Mouse (Mus musculus) left cerebral cortex, adult 9 months (tissue): Measurements from ENCODE around the gene Tmem39b.

Source experiments
- DNase-seq, 2 experiments: peaks; one replicate each; pipeline ENCODE4 v3.0.0; 2022; ENCODE audit warnings: low spot score in 2 of 2

Gene Tmem39b

DNA sequence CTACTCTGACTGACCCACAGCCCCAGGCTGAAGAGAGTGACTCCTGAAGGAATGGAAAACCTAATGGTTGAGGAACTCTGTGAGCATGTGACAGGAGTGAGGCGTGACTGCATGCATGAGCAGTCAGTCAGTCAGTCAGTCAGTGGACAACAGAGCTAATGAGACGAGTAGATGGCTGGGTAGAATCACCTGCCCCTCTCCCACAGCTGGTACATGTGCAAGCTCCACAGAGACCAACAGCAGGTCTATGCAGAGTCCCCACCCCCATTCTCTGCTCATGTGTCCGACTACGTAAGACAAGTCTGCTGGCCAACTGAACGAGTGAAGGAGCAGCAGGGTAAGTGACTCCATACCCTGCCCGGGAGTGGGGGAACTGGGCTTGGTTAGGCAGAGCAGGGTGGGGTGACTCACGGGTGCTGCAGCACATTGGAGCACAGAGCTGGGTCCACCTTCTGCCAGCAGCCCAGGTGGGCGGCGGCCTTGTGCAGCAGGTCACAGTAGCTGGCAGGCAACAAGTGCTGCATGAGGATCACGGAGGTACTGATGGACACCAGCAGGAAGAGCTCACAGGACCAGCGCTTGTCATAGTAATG lies 12.6 kb downstream of the Tmem39b start:
- no peak for DNase-seq

DNA sequence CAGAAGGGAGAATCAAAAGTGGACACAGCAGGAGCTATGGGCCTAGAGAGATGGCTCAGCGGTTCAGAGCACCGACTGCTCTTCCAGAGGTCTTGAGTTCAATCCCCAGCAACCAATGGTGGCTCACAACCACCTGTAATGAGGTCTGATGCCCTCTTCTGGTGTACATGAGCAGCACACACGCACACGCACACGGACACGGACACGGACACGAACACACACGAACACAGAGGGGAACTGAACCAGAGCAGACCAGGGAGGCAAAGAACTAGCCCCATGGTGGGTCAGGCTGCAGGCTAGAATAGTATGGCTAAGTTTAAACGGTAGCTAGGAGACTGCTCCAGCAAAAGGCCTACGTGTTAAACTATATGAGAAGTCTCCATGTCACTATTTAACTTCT lies 14.8 kb downstream of the Tmem39b start:
- DNase-seq, result no peak

DNA sequence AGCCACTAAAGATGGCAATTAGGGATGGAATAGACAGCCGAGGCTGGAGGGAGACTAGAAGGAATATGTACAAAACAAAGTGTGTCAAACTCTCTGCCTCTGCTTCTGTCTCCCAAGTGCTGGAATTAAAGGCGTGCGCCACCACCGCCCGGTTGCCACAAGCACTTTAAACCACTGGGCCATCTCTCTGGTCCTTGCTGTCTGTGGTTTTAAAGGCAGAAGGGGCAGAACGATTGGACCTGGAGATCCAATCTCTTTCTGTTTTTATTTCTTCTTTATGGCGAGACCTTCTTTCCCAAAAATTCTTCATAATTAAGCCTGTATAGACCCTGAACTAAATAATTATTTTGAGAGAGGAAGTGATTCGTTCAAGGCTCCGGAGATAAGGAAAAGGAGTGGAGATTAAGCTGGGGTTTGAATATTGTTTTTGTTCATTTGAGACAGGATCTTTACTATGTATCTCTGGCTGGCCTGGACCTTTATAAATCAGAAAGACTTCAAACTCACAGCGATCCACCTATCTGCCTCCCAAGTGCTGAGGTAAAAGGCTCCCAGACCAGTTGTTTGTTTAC lies 23.7 kb downstream of the Tmem39b start:
- no peak for DNase-seq

DNA sequence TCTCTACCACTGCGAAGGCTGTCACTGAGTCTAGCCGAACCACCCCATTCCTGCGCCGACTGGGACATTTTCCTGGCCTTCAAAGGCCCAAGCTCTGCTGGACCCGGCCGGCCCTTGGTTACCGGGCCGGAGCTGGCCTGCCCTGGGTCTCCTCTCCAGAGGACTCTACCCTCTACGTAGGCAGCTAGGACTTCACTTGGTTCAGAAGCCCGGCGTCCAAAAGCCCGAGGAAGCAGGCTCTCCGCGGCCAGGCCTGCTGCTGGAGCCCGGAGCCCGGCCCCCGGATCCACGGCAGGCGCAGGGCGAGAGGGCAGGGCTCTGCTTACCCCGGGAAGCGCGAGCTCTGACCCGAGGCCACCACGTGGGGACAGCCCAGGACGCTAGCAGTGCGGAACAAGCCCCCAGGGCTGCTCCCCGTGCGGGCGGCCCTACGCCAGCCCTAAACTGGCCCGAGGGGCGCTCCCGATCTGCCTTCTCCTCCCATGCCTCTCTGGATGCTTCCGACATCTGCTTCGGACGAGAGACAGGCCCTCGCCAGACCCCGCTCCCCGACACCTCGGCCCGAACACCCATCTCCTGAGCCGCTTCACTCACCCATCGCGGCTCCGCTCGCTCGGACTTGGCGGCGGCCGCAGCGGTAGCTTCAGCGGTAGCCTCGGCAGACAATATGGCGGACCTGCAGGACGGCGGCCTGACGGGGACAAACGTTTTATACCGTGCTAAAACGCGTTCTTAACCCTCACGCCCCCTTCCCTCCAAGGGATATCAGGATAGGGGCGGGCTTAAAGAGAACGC lies 24.4 kb downstream of the Tmem39b start, which contains the start of gene Kpna6:
TSS of gene Kpna6 (minus strand) at position 685 of the 795 bp plus-strand sequence.
- DNase-seq, result peak; percentile 69 to 90

DNA sequence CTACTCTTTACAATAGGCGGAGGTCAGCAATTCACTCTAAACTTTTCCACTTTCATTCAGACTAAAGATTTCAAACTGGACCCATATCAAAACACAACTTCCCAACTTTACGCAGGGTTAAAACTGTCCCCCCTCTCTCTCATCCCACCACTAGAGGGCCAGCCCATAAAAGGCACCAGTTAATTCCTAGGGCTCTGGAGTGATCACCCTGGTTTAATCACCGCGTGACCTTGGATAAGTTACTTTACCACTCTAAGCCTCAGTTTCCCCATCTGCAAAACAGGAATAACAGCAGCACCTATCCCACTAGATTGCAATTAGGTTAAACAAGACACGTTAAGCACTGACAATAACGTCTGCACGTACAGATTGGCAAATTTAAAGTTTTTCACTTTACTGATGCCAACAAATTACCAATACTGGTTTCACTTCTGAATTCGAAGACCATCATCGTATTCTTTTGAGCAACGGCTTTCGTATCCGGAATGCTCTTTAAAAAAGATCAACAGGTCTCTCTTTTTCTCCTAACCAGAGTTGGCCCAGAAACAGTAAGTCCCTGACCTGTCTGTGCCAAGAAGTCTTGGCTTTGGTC lies 25.1 kb downstream of the Tmem39b start:
- DNase-seq, result peak in 1 of 2 experiments; percentile 38

DNA sequence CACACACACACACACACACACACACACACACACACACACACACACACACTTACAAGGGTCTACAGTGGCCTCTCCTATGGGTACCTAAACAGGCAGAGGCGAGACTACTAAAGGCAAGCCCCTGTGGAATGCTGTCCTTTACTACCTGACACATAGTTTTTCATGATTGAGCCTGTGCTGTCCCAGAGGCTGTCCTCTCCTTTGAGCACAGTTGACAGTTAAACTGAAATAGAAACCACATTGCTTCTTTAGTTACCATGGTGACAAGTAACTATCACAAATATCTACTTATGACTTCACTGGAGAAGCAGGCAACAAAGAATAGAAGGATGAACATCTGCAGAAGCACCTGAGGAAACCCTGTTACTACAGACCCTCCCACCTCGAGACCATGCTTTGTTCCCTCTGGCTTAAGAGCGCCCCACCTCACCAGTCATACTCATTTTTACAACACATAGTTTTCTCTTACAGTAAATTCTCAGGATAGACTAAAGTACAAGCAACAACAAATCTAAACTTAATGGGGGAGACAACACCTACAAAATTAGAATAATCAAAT lies 34.3 kb downstream of the Tmem39b start:
- DNase-seq, result no peak

DNA sequence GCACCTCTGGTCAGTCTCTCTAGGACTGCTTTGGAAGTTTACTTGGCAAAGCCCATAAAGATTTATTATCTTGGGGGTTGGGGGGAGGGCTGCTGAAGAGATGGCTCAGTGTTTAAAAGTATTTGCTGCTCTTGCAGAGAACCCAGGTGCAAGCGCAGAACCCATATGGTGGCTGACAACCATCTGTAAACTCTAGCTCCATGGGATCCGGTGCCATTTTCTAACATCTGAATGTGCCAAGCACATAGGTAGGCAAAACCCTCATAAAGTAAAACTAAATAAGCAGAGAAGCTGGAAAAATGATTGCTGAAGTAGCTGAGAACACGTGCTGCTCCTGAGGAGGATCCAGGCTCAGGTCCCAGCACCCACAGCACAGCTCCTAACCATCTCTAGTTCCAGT lies 35.1 kb downstream of the Tmem39b start:
- DNase-seq, result peak in 1 of 2 experiments; percentile 48

DNA sequence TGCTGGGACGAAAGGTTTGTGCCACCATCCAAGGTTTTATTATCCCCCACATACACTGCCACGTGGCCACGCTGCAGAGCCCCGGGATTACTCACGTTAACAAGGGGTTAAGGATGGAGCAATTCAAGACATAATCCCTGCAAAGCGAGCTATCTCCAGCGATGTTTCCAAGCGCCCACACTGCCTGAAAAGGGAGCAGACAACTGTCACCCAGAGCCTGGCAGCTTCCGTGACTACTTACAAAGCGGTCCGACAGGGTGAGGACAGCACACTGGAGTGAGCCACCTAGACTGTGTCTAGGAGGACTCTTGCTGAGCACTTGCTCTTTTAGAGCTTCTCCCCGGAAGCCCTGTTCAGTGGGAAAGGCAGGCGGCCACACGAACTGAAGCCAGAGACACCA lies 41.9 kb downstream of the Tmem39b start:
- DNase-seq, result no peak

DNA sequence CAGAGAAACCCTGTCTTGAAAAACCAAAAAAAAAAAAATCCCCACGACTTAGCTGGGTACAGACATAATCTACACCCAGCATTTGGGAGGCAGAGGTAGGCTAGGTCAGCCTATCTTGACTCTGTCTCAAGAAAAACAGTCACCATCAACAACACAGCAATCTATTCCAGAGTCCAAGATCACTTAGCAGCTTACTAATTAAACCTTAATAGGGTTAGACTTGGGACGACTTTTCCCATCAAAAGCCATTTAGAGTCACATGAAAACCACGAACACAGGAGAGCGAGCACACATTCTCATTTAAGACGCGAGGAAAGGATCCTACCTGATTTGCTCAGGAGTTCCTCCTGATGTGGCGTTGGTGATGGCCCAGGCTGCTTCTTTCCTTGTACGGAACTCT lies 46.3 kb downstream of the Tmem39b start:
- no peak for DNase-seq

DNA sequence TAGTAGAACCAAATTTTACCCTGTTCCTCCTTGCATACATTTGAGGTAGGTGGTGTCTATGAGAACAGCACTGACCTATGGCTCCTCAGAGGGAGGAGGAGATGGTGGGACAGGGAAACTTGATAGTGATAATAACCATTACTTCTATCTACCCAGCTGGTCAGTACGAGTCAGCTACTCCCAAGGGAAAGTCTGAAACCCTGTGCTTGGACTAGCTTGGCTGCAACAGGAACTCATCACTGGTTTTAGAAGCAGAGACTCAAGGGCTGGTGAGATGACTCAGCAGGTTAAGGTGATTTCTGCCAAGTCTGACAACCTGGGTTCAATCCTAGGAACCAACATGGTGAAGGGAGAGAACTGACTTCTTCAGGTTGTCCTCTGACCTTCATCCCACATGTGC lies 48.0 kb downstream of the Tmem39b start:
- DNase-seq, result no peak

DNA sequence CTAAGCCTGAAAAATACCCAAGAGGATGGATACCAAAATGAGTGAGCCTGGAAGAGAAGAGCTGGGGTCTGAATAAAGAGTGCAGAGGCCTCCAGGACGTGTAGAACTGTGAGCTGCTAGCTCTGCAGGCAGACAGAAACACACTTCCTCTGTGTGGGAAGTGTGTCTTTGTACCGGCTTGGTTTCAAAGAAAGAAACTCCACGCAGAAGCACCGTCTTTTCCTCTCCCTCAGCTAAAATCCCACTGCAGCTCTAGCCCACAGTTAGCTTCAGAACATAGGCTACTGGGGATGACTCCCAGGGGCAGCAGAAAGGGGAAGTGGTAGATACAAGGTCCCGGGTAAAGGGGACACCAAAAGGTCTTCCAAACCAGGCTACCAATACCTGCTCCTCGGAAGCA lies 51.4 kb downstream of the Tmem39b start:
- DNase-seq, result no peak

DNA sequence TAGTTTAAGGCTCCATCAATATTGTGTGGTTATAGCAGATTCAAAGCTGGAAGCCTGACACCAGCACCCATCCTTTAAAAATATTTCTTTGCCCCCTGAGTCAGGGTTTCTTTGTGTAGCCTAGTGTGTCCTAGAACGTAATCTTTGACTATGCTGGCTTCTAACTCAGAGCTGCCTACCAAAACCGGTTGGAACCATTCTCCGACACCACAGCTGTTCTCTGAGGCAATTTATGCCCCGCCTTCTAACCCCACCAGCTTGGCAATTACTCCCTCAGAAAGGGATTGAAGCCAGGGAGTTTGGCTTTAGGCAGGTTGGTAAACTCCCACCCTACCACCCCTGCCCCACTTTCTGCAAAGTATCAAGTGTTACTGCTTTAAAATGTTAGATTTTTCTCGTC lies 54.9 kb downstream of the Tmem39b start:
- DNase-seq, result no peak

DNA sequence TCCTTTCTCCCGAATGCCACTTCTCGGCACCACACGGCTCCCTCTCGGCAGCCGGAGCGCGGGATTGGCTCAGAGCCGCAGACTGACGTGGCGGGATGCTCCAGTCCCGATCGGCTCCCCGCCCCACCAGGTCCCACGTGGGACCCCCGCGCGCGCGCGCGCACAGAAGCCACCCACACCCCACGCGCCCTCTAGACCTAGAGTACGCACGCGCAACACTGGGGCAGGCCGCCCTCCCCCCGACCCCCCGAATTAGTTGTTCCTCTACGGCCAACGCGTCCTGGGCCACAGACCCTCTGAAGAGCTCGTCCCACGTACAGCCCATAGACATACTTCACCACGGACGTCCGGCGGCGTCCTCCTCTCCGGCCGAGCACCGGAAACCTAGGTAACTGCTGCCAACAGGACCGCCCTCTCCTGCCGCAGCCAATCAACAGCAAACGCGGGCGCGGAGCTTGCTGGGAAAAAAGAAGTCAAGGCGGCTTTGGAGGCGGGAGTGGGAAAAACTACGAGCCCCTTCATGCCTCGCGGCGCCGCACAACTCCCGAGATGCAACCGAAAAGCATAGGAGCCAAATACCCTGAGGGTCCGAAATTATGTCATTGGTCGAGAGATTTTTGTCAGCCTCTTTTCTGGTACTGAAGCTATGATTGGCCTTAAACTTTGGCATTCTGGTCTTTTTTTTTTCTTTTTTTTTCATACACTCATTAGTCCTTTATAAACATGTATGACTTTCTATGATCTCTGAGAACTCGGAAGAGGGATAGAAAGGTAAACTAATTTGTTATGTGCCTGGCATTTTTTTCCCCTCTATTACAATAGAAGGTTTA lies 55.8 kb downstream of the Tmem39b start, which contains the start of gene Txlna:
TSS of gene Txlna (minus strand) at position 428 of the 830 bp plus-strand sequence.
- peak; percentile 91 to 98 for DNase-seq

DNA sequence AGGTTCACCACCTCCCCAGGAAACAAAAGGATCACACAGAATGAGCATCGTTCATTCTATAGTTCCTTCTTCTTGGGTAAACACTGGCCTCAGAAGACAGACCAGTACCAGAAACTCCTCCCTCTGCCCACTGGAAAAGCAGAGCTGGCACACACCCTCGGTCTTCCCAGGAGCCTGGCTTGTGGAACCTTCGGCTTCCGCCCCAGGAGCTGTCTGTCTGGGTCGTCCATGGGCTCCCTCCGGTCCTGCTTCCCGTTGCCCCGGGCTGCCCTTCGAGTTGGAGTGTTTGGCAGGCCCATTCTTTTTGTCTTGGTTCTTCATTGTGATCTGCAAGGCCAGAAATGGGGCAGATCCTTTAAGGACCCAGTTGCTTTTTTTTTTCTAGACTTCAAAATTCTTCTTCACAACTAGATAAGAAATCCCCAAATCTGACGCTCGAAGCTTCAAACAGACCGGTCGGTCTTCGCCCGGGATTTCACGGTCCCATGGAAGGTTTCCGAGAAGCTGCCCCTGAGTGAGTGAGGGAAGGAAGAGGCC lies 56.5 kb downstream of the Tmem39b start:
- DNase-seq, result no peak

DNA sequence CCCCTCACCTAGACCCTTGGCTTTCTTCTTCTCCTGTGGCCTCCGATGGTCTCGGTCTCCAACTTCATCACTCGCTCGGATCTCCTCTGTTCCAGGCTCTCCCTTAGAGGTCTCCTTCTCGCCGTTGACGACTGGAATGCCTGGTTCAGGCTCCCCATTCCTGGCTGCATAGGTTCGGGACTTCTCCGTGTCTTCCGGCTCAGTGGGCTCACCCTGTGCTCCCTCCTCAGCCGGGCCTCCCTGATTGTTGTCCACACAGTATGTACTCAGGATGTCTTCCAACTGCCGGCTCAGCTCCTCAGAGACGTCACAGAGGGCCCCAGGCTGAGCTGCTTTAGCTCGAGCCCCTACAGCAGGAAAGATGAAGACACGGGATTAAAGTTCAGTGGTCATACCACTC lies 57.4 kb downstream of the Tmem39b start:
- no peak for DNase-seq

DNA sequence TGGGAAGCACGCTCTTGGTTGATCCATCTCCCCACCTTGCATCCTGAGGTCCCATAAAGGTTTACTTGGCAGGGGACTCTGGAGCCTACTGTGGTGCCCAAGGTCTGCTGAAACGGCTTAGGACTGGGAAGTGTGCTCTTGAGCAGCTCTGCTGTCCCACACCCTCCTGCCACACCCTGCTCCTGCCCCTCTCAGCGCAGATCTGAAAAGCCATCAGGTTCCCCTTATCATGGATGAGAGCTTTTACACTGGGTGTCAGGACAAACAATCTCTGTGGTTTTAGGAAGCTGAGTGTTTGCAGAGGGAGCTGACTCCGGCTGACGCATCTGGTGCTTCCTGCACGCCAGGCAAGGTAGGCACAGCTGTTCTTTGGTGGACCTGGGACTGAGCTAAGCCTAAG lies 62.8 kb downstream of the Tmem39b start:
- no peak for DNase-seq

DNA sequence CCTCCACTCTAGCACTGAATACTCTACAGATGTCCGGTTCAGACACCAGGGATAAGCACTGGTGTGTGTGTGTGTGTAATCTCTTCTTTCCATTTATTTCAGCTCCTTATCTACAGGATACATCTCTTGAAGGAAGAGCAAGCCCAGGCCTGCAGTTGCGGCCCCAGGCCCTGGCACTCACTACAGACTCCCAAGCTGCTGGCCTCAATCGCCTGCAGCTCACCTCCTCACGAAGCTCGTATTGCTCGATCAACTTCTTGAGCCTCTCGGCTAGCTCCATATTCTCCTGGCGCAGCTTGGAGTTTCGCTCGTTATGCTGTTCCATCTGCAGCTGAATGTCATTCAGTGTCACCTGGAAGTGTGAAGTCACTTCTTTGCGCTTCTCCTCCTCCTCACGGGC lies 64.8 kb downstream of the Tmem39b start:
- no peak for DNase-seq

DNA sequence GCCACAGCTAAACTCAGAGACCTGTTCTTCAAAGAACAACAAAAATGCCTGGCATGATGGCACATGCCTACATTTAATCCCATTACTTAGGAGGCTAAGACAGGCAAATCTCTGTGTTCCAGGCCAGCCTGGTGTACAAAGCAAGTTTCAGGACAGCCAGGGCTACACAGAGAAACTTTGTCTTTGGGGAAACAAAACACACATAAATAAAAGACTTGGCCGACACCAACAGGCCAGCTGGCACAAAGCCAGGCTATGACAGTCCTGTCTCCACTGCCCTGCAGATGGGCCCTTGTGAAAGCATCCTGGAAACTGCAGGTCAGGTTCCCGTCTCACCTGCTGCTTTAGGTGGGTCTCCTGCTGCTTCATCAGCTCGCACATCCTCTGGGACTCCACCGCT lies 65.7 kb downstream of the Tmem39b start:
- no peak for DNase-seq
